Mouse (Mus musculus) stomach, embryonic 16.5 days (tissue): ENCODE measurements at regions not wholly inside any gene's neighbourhood (a gene's known extent, or its start where the extent isn't known, plus 50 kb on each side); places are given as distances from the start of the nearest gene placed in this dataset.
A peak's percentile ranks its signal among the peaks of the same experiment; 100 is the strongest.
"Not testable (repeated sequence)": the region's sequence is repeated elsewhere in the genome, so short reads cannot be mapped to it uniquely, and the experiment has no call there.

Experiments used
- ATAC-seq: fragments of 200-750 bp; cut with Nextera tagmentation; 2 replicates; pipeline ENCODE4 v1.8.0; 2017; ENCODE audit warnings: moderate number of reproducible peaks, moderate TSS enrichment; ENCODE audit not compliant: insufficient read depth, low FRiP score
- H3K27ac ChIP-seq: fragments of 300-500 bp; sonication (generic); 2 replicates; pipeline ENCODE4 v1.5.1; 2014; ENCODE audit warnings: low read length
- H3K27me3 ChIP-seq: fragments of 300-500 bp; sonication (generic); 2 replicates; pipeline ENCODE4 v1.6.1; 2014; ENCODE audit warnings: low read length, control low read depth, mixed read lengths; ENCODE audit not compliant: control insufficient read depth, insufficient read depth
- H3K36me3 ChIP-seq: fragments of 300-500 bp; sonication (generic); 2 replicates; pipeline ENCODE4 v1.6.1; 2014; ENCODE audit warnings: low read length; ENCODE audit not compliant: control insufficient read depth, insufficient read depth
- H3K4me1 ChIP-seq: fragments of 300-500 bp; sonication (generic); 2 replicates; pipeline ENCODE4 v1.6.1; 2014; ENCODE audit warnings: low read length, control low read depth, mixed read lengths; ENCODE audit not compliant: control insufficient read depth, insufficient read depth
- H3K4me2 ChIP-seq: fragments of 300-500 bp; sonication (generic); 2 replicates; pipeline ENCODE4 v1.6.1; 2014; ENCODE audit warnings: low read depth, low read length, mixed read lengths
- H3K4me3 ChIP-seq: fragments of 300-500 bp; sonication (generic); replicated peaks from 2 replicates; pipeline ENCODE4 v1.5.1; 2014; ENCODE audit warnings: mild to moderate bottlenecking, low read length
- H3K9ac ChIP-seq: fragments of 300-500 bp; sonication (generic); 2 replicates; pipeline ENCODE4 v1.6.1; 2014; ENCODE audit warnings: low read length
- H3K9me3 ChIP-seq: fragments of 300-500 bp; sonication (generic); replicated peaks from 2 replicates; pipeline ENCODE4 v1.6.1; 2016; ENCODE audit warnings: low read length, control low read depth; ENCODE audit not compliant: control insufficient read depth
- WGBS: fragments of 180-500 bp; shearing (Covaris S2); extraction: QIAGEN DNeasy Blood & Tissue Kit; methylation state at CpG from one replicate; pipeline ENCODE4 v1.1.7; 2014; 5-methylcytosine and 5-hydroxymethylcytosine counted together

- H3K27me3 ChIP-seq, result no peaks in the 10 kb centered on the region
- 73% methylated on average over 4 of the region's 4 CpGs for WGBS
- H3K36me3 ChIP-seq, result no peaks in the 10 kb centered on the region
- H3K9ac ChIP-seq, result no peak overlapping the region
- no peak overlapping the region for H3K4me2 ChIP-seq
- no peak overlapping the region for H3K4me3 ChIP-seq
- no peaks in the 10 kb centered on the region for H3K4me1 ChIP-seq
- ATAC-seq, result no peak
- H3K9me3 ChIP-seq, result no peaks in the 10 kb centered on the region
- H3K27ac ChIP-seq, result no peak overlapping the region
Observed at GRCm38 (mm10) chr14:120791828-120792554, 119.0 kb upstream of the Ipo5 start.

- ATAC-seq, result no peak; the same call in 1 of the 2 replicates
- Histone ChIP-seq H3K36me3 (no peaks in the 10 kb centered on the region), H3K4me1 (no peaks in the 10 kb centered on the region), H3K4me3 (no peak overlapping the region), H3K4me2 (no peak overlapping the region), H3K27ac (no peak overlapping the region), H3K27me3 (no peaks in the 10 kb centered on the region), H3K9ac (no peak overlapping the region), H3K9me3 (no peaks in the 10 kb centered on the region)
- 63% methylated on average over 7 of the region's 7 CpGs for WGBS
Observed at GRCm38 (mm10) chr14:120797916-120798490, 113.0 kb upstream of the Ipo5 start.

- Histone ChIP-seq H3K36me3 (no peaks in the 10 kb centered on the region), H3K4me1 (no peaks in the 10 kb centered on the region), H3K9me3 (no peaks in the 10 kb centered on the region), H3K27me3 (no peaks in the 10 kb centered on the region), H3K4me3 (no peak overlapping the region), H3K27ac (no peak overlapping the region), H3K4me2 (no peak overlapping the region), H3K9ac (no peak overlapping the region)
- WGBS, result 80% methylated on average over 6 of the region's 6 CpGs
- no peak for ATAC-seq
Observed at GRCm38 (mm10) chr14:120803191-120803590, 107.8 kb upstream of the Ipo5 start.

- Histone ChIP-seq H3K27ac (no peak overlapping the region), H3K4me3 (no peak overlapping the region), H3K9ac (0 out of 2 replicates have a peak overlapping the region, but pooled peaks have one; percentile 17), H3K27me3 (no peaks in the 10 kb centered on the region), H3K4me1 (no peaks in the 10 kb centered on the region), H3K4me2 (peak overlapping the region; percentile 31; the same call in 1 of the 2 replicates), H3K9me3 (no peaks in the 10 kb centered on the region), H3K36me3 (no peaks in the 10 kb centered on the region)
- ATAC-seq, result no peak
- 23% methylated on average over 12 of the region's 12 CpGs for WGBS
Observed at GRCm38 (mm10) chr14:120803739-120804138, 107.3 kb upstream of the Ipo5 start.

- H3K4me2 ChIP-seq, result no peak overlapping the region
- no peak overlapping the region for H3K9ac ChIP-seq
- no peak overlapping the region for H3K27ac ChIP-seq
- ATAC-seq, result no peak
- no peaks in the 10 kb centered on the region for H3K9me3 ChIP-seq
- no peak overlapping the region for H3K4me3 ChIP-seq
- H3K27me3 ChIP-seq, result no peaks in the 10 kb centered on the region
- H3K36me3 ChIP-seq, result no peaks in the 10 kb centered on the region
- no peaks in the 10 kb centered on the region for H3K4me1 ChIP-seq
- WGBS, result 44% methylated on average over 7 of the region's 7 CpGs
Observed at GRCm38 (mm10) chr14:120804183-120804848, 106.7 kb upstream of the Ipo5 start.

GRCm38 (mm10) chr14:120805137-120805536 lies 105.9 kb upstream of the Ipo5 start:
- WGBS, result 52% methylated on average over 6 of the region's 6 CpGs
- H3K27ac ChIP-seq, result 0 out of 2 replicates have a peak overlapping the region, but pooled peaks have one; percentile 2
- no peaks in the 10 kb centered on the region for H3K4me1 ChIP-seq
- H3K36me3 ChIP-seq, result no peaks in the 10 kb centered on the region
- no peak overlapping the region for H3K4me2 ChIP-seq
- H3K27me3 ChIP-seq, result no peaks in the 10 kb centered on the region
- H3K9ac ChIP-seq, result no peak overlapping the region
- no peaks in the 10 kb centered on the region for H3K9me3 ChIP-seq
- no peak overlapping the region for H3K4me3 ChIP-seq
- no peak for ATAC-seq

- Histone ChIP-seq H3K27ac (0 out of 2 replicates have a peak overlapping the region, but pooled peaks have one; percentile 2), H3K4me2 (peak overlapping the region; percentile 19; the same call in 1 of the 2 replicates)
- WGBS, result 43% methylated on average over 12 of the region's 12 CpGs
- not testable (repeated sequence) for H3K4me3 ChIP-seq, H3K4me1 ChIP-seq, H3K36me3 ChIP-seq, H3K9ac ChIP-seq, H3K27me3 ChIP-seq, H3K9me3 ChIP-seq
- ATAC-seq, result 0 out of 2 replicates have a peak, but pooled peaks have one; percentile 5
Observed at GRCm38 (mm10) chr14:120805816-120806552, 105.0 kb upstream of the Ipo5 start.

GRCm38 (mm10) chr14:120806553-120806893 lies 104.5 kb upstream of the Ipo5 start:
- no peak overlapping the region for H3K9ac ChIP-seq
- peak overlapping the region; percentile 19; the same call in 1 of the 2 replicates for H3K4me2 ChIP-seq
- H3K27me3 ChIP-seq, result no peaks in the 10 kb centered on the region
- H3K4me3 ChIP-seq, result no peak overlapping the region
- H3K27ac ChIP-seq, result no peak overlapping the region
- peak; percentile 60; the same call in 1 of the 2 replicates for ATAC-seq
- WGBS, result 37% methylated on average over 3 of the region's 10 CpGs
- H3K36me3 ChIP-seq, result no peaks in the 10 kb centered on the region
- no peaks in the 10 kb centered on the region for H3K4me1 ChIP-seq
- H3K9me3 ChIP-seq, result no peaks in the 10 kb centered on the region
